Mouse (Mus musculus) midbrain, postnatal 0 days (tissue): ENCODE data around the gene Gnb1l. TPM values are rescaled to one million over a fixed set of nuclear protein-coding genes. Genes with fewer than 3 reads are reported as not detected.

Experiments used
- ATAC-seq: fragments of 200-750 bp; cut with Nextera tagmentation; 2 replicates; pipeline ENCODE4 v1.8.0; 2017; ENCODE audit warnings: moderate number of reproducible peaks, mild to moderate bottlenecking, moderate TSS enrichment, moderate library complexity; ENCODE audit not compliant: low FRiP score
- DNase-seq: peaks from one replicate; pipeline ENCODE4 v3.0.0-alpha.2; 2015; ENCODE audit warnings: low spot score
- H3K27ac ChIP-seq: fragments of 300-500 bp; sonication (generic); 2 replicates; pipeline ENCODE4 v1.5.1; 2014; ENCODE audit warnings: low read depth, mild to moderate bottlenecking, low read length, mixed read lengths
- H3K27me3 ChIP-seq: fragments of 300-500 bp; sonication (generic); 2 replicates; pipeline ENCODE4 v1.6.1; 2014; ENCODE audit warnings: low read length, control low read depth, mixed read lengths; ENCODE audit not compliant: insufficient read depth
- H3K36me3 ChIP-seq: fragments of 300-500 bp; sonication (generic); 2 replicates; pipeline ENCODE4 v1.6.1; 2014; ENCODE audit warnings: low read length, control low read depth, mixed read lengths; ENCODE audit not compliant: insufficient read depth
- H3K4me1 ChIP-seq: fragments of 300-500 bp; sonication (generic); 2 replicates; pipeline ENCODE4 v1.6.1; 2014; ENCODE audit warnings: mild to moderate bottlenecking, control low read depth, antibody characterized with exemption, low read length, mixed read lengths; ENCODE audit not compliant: insufficient read depth
- H3K4me2 ChIP-seq: fragments of 300-500 bp; sonication (generic); 2 replicates; pipeline ENCODE4 v1.6.1; 2014; ENCODE audit warnings: low read depth, mild to moderate bottlenecking, low read length, mixed read lengths; ENCODE audit not compliant: poor library complexity, severe bottlenecking
- H3K4me3 ChIP-seq: fragments of 300-500 bp; sonication (generic); 2 replicates; pipeline ENCODE4 v1.5.1; 2014; ENCODE audit warnings: low read depth, mild to moderate bottlenecking, low read length, moderate library complexity
- H3K9ac ChIP-seq: fragments of 300-500 bp; sonication (generic); replicated peaks from 2 replicates; pipeline ENCODE4 v1.6.1; 2014; ENCODE audit warnings: mild to moderate bottlenecking, low read length, moderate library complexity, mixed read lengths; ENCODE audit not compliant: poor library complexity, severe bottlenecking
- H3K9me3 ChIP-seq: fragments of 300-500 bp; sonication (generic); 2 replicates; pipeline ENCODE4 v1.6.1; 2016; ENCODE audit warnings: low read length, control low read depth
- CTCF ChIP-seq: IDR thresholded peaks from 2 replicates; pipeline ENCODE4 v1.5.1; 2016; ENCODE audit warnings: antibody characterized with exemption, mild to moderate bottlenecking
- WGBS: fragments of 180-500 bp; shearing (Covaris S2); extraction: QIAGEN DNeasy Blood & Tissue Kit; methylation state at CpG from one replicate; pipeline ENCODE4 v1.1.7; 2014; 5-methylcytosine and 5-hydroxymethylcytosine counted together
- polyA plus RNA-seq: library from polyadenylated mRNA; unstranded; fragments of >200 nt; fragmentation: Nextera tagmentation; extraction: Ambion mirVana; gene quantifications from 2 replicates; pipeline ENCODE4 v1.2.1, GENCODE M21; 2015
- total RNA-seq: library from RNA; depleted of rRNA; stranded (reverse); fragments of >200 nt; gene quantifications from 2 replicates; pipeline ENCODE4 v1.2.3, GENCODE M21; 2014

The Gnb1l gene
- total and polyA plus RNA-seq, 2 experiments from 2014 or later = 12.4 to 20.5 TPM

GRCm38 (mm10) chr16:18484386-18484785 is 14.1 kb upstream of the Gnb1l start:
- Histone ChIP-seq H3K36me3 (no peaks in the 10 kb centered on the region), H3K4me2 (no peak overlapping the region), H3K9ac (no peak overlapping the region), H3K27me3 (no peaks in the 10 kb centered on the region), H3K9me3 (no peaks in the 10 kb centered on the region), H3K27ac (no peak overlapping the region), H3K4me1 (no peaks in the 10 kb centered on the region), H3K4me3 (no peak overlapping the region)
- ATAC-seq (no peak), DNase-seq (no peak)
- 10% methylated on average over 4 of the region's 4 CpGs for WGBS
- no peak for TF ChIP-seq CTCF

- Histone ChIP-seq H3K36me3 (no peaks in the 10 kb centered on the region), H3K27ac (no peak overlapping the region), H3K4me2 (no peak overlapping the region), H3K9ac (no peak overlapping the region), H3K4me3 (no peak overlapping the region), H3K9me3 (no peaks in the 10 kb centered on the region), H3K4me1 (no peaks in the 10 kb centered on the region), H3K27me3 (no peaks in the 10 kb centered on the region)
- TF ChIP-seq CTCF = no peak
- DNase-seq = peak; percentile 4
- WGBS = 15% methylated on average over 5 of the region's 5 CpGs
- ATAC-seq = no peak
Measured at GRCm38 (mm10) chr16:18484794-18485435, 13.6 kb upstream of the Gnb1l start.

GRCm38 (mm10) chr16:18486126-18486525 is 12.4 kb upstream of the Gnb1l start:
- no peak for TF ChIP-seq CTCF
- 98% methylated on average over 2 of the region's 2 CpGs for WGBS

GRCm38 (mm10) chr16:18490281-18490680 is 8.2 kb upstream of the Gnb1l start:
- no peak for TF ChIP-seq CTCF
- no peak for ATAC-seq
- Histone ChIP-seq H3K27ac (no peak overlapping the region), H3K4me1 (no peaks in the 10 kb centered on the region), H3K36me3 (no peaks in the 10 kb centered on the region), H3K4me3 (no peak overlapping the region), H3K9me3 (no peaks in the 10 kb centered on the region), H3K9ac (no peak overlapping the region), H3K4me2 (no peak overlapping the region), H3K27me3 (no peaks in the 10 kb centered on the region)
- no peak for DNase-seq
- WGBS = 89% methylated on average over 3 of the region's 3 CpGs

More at GRCm38 (mm10) chr16:18486126-18486525, 12.4 kb upstream of the Gnb1l start:
- no peak overlapping the region for H3K4me3 ChIP-seq
- H3K4me2 ChIP-seq = no peak overlapping the region
- H3K4me1 ChIP-seq = no peaks in the 10 kb centered on the region
- DNase-seq (no peak), ATAC-seq (no peak)
- H3K36me3 ChIP-seq = no peaks in the 10 kb centered on the region
- H3K9me3 ChIP-seq = no peaks in the 10 kb centered on the region
- no peak overlapping the region for H3K9ac ChIP-seq
- no peaks in the 10 kb centered on the region for H3K27me3 ChIP-seq
- H3K27ac ChIP-seq = no peak overlapping the region

GRCm38 (mm10) chr16:18490894-18491293 is 7.6 kb upstream of the Gnb1l start:
- Histone ChIP-seq H3K4me1 (no peaks in the 10 kb centered on the region), H3K27ac (no peak overlapping the region), H3K4me2 (no peak overlapping the region), H3K27me3 (no peaks in the 10 kb centered on the region), H3K9me3 (no peaks in the 10 kb centered on the region), H3K9ac (no peak overlapping the region), H3K36me3 (no peaks in the 10 kb centered on the region), H3K4me3 (no peak overlapping the region)
- no peak for ATAC-seq
- TF ChIP-seq CTCF = no peak
- 68% methylated on average over 1 of the region's 1 CpGs for WGBS
- no peak for DNase-seq

- Histone ChIP-seq H3K9me3 (no peaks in the 10 kb centered on the region), H3K4me3 (peak overlapping the region; percentile 76), H3K36me3 (peaks cover 9% of the 10 kb centered on the region), H3K9ac (peak overlapping the region; percentile 88), H3K4me2 (peak overlapping the region; percentile 83), H3K27ac (peak overlapping the region; percentile 96), H3K4me1 (peaks cover 7% of the 10 kb centered on the region), H3K27me3 (no peaks in the 10 kb centered on the region)
- ATAC-seq (peak; percentile 61), DNase-seq (no peak)
- TF ChIP-seq CTCF = no peak
- 3% methylated on average over 6 of the region's 6 CpGs for WGBS
Measured at GRCm38 (mm10) chr16:18497865-18498515, 523 bp upstream of the Gnb1l start.
